Mouse (Mus musculus) hindbrain, embryonic 11.5 days (tissue): ENCODE results near the gene Gbgt1. TPM values are rescaled to one million over a fixed set of nuclear protein-coding genes. Genes with fewer than 3 reads are reported as not detected.
A peak's percentile ranks its signal among the peaks of the same experiment; 100 is the strongest.

Source experiments
- ATAC-seq: fragments of 200-750 bp; cut with Nextera tagmentation; 2 replicates; pipeline ENCODE4 v1.8.0; 2017; ENCODE audit warnings: mild to moderate bottlenecking, moderate TSS enrichment, moderate library complexity; ENCODE audit not compliant: low FRiP score
- DNase-seq: peaks from one replicate; pipeline ENCODE4 v3.0.0-alpha.2; 2015; ENCODE audit warnings: low spot score
- H3K27ac ChIP-seq: fragments of 300-500 bp; sonication (generic); 2 replicates; pipeline ENCODE4 v1.5.1; 2014; ENCODE audit warnings: mild to moderate bottlenecking, low read depth, low read length
- H3K27me3 ChIP-seq: fragments of 300-500 bp; sonication (generic); 2 replicates; pipeline ENCODE4 v1.6.1; 2014; ENCODE audit warnings: mild to moderate bottlenecking, low read length, moderate library complexity, mixed read lengths; ENCODE audit not compliant: control insufficient read depth, insufficient read depth
- H3K36me3 ChIP-seq: fragments of 300-500 bp; sonication (generic); 2 replicates; pipeline ENCODE4 v1.6.1; 2014; ENCODE audit warnings: mild to moderate bottlenecking, low read length, moderate library complexity, mixed read lengths; ENCODE audit not compliant: control insufficient read depth, insufficient read depth
- H3K4me1 ChIP-seq: fragments of 300-500 bp; sonication (generic); replicated peaks from 2 replicates; pipeline ENCODE4 v1.6.1; 2014; ENCODE audit warnings: low read length, mixed read lengths; ENCODE audit not compliant: control insufficient read depth, insufficient read depth
- H3K4me2 ChIP-seq: fragments of 300-500 bp; sonication (generic); replicated peaks from 2 replicates; pipeline ENCODE4 v1.6.1; 2014; ENCODE audit warnings: mild to moderate bottlenecking, low read depth, low read length
- H3K4me3 ChIP-seq: fragments of 300-500 bp; sonication (generic); 2 replicates; pipeline ENCODE4 v1.5.1; 2014; ENCODE audit warnings: low read depth, low read length
- H3K9ac ChIP-seq: fragments of 300-500 bp; sonication (generic); 2 replicates; pipeline ENCODE4 v1.6.1; 2014; ENCODE audit warnings: low read depth, low read length
- H3K9me3 ChIP-seq: fragments of 300-500 bp; sonication (generic); 2 replicates; pipeline ENCODE4 v1.6.1; 2016; ENCODE audit warnings: low read length; ENCODE audit not compliant: control insufficient read depth
- WGBS: fragments of 180-500 bp; shearing (Covaris S2); extraction: QIAGEN DNeasy Blood & Tissue Kit; methylation state at CpG from one replicate; pipeline ENCODE4 v1.1.7; 2014; 5-methylcytosine and 5-hydroxymethylcytosine counted together
- polyA plus RNA-seq: library from polyadenylated mRNA; unstranded; fragments of >200 nt; fragmentation: Nextera tagmentation; extraction: Ambion mirVana; gene quantifications from 2 replicates; pipeline ENCODE4 v1.2.1, GENCODE M21; 2014

Gene Gbgt1
- polyA plus RNA-seq, 1 experiment from 2014 or later: 1.1 TPM

GRCm38 (mm10) chr2:28522166-28522565 lies 25.5 kb downstream of the Gbgt1 start:
- no peak overlapping the region for H3K27ac ChIP-seq
- H3K9ac ChIP-seq: no peak overlapping the region
- WGBS: 90% methylated on average over 4 of the region's 4 CpGs
- H3K4me3 ChIP-seq: no peak overlapping the region
- no peak for DNase-seq
- peaks cover 19% of the 10 kb centered on the region for H3K4me1 ChIP-seq
- ATAC-seq: no peak
- H3K4me2 ChIP-seq: no peak overlapping the region
- H3K27me3 ChIP-seq: no peaks in the 10 kb centered on the region
- no peaks in the 10 kb centered on the region for H3K36me3 ChIP-seq
- H3K9me3 ChIP-seq: no peaks in the 10 kb centered on the region

DNA sequence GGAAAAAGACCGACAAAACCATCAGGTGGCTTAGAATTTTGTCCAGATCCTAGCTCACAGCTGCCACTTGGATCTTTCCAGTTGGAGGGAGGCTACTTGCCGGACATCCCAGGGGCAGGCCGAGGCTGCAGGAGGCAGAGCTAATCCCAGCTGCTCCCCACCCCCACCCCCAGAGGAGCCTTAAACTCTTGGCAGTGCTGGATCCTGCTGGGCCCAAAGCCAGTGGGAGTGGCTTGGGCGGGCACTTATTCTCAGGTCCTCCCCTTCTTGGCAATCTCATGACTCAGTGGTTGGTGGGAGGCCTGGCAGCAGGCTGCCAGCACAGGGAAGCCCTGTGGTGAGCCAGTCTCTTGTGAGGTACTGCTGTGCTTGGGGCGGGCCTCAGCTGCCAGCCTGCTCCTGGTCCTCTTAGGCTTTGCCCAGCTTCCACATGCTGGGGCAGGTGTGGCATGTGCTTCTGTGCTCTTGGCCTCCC lies 27.0 kb downstream of the Gbgt1 start:
- Histone ChIP-seq H3K36me3 (no peaks in the 10 kb centered on the region), H3K4me3 (no peak overlapping the region), H3K4me2 (no peak overlapping the region), H3K9me3 (no peaks in the 10 kb centered on the region), H3K9ac (no peak overlapping the region), H3K27ac (peak overlapping the region; percentile 92; the same call in 1 of the 2 replicates), H3K27me3 (no peaks in the 10 kb centered on the region), H3K4me1 (peaks cover 16% of the 10 kb centered on the region)
- 21% methylated on average over 5 of the region's 5 CpGs for WGBS
- ATAC-seq: no peak
- no peak for DNase-seq

DNA sequence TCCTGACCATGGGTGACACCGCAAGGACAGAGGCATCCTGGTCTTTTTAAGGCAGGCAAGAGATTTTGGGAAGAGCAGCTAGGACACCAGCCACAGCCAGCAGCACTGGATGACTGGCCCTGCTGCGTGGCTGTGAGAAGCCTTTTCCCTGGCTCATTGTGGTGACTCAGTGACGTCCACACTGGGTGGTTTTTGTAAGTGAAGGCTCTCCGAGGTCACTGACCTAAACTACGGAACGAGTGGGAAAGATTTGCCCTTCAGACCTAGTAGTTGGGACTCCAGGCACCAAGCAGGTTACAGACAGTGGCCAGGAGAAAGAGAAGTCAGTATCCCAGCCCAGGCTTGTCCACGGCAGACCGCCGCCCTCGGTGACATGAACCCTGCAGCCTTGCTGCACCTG lies 27.7 kb downstream of the Gbgt1 start:
- Histone ChIP-seq H3K4me2 (no peak overlapping the region), H3K27ac (peak overlapping the region; percentile 92), H3K9ac (no peak overlapping the region), H3K27me3 (no peaks in the 10 kb centered on the region), H3K36me3 (no peaks in the 10 kb centered on the region), H3K4me3 (no peak overlapping the region), H3K4me1 (peaks cover 16% of the 10 kb centered on the region), H3K9me3 (no peaks in the 10 kb centered on the region)
- ATAC-seq (no peak), DNase-seq (no peak)
- 78% methylated on average over 10 of the region's 10 CpGs for WGBS

DNA sequence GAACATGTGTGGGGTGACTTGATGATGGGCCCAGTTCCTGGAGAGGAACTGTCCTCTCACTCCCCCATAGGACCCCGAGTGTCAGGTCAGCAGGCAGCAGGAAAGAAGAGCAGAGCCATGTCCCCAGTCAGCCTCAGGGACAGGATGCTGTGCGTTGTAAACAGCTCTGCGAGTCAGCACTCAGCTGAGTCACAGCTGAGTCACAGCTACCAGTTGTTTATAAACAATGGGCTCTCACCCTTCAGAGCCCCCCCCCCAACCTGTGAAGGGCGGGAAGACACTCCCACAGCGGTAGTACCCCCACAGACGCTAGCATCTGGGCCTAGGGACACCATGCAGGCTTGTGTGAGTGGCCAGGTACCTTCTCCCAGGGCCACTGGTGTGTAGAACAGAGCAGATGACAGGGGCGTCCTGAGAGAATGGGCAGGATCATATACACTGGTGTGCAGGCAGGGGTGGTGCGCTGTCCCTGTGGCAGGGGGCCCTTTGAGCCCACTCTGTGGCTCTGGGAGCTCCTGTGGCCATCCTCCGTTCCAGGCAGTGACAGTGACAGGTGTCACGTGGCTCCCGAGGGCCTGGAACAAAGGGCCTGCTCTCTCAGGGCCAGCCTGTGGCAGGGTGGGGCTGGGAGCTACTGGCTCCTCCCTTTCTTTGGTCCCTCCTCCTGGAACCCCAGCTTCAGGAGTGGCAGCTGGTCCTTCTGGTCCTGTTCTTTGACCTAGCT lies 28.7 kb downstream of the Gbgt1 start:
- no peaks in the 10 kb centered on the region for H3K27me3 ChIP-seq
- H3K4me3 ChIP-seq: no peak overlapping the region
- WGBS: 4% methylated on average over 11 of the region's 11 CpGs
- H3K9ac ChIP-seq: peak overlapping the region; percentile 48
- peak overlapping the region; percentile 13 for H3K4me2 ChIP-seq
- peaks cover 15% of the 10 kb centered on the region for H3K4me1 ChIP-seq
- H3K9me3 ChIP-seq: no peaks in the 10 kb centered on the region
- ATAC-seq (peak; percentile 89), DNase-seq (peak; percentile 77)
- peak overlapping the region; percentile 92 for H3K27ac ChIP-seq
- H3K36me3 ChIP-seq: no peaks in the 10 kb centered on the region

DNA sequence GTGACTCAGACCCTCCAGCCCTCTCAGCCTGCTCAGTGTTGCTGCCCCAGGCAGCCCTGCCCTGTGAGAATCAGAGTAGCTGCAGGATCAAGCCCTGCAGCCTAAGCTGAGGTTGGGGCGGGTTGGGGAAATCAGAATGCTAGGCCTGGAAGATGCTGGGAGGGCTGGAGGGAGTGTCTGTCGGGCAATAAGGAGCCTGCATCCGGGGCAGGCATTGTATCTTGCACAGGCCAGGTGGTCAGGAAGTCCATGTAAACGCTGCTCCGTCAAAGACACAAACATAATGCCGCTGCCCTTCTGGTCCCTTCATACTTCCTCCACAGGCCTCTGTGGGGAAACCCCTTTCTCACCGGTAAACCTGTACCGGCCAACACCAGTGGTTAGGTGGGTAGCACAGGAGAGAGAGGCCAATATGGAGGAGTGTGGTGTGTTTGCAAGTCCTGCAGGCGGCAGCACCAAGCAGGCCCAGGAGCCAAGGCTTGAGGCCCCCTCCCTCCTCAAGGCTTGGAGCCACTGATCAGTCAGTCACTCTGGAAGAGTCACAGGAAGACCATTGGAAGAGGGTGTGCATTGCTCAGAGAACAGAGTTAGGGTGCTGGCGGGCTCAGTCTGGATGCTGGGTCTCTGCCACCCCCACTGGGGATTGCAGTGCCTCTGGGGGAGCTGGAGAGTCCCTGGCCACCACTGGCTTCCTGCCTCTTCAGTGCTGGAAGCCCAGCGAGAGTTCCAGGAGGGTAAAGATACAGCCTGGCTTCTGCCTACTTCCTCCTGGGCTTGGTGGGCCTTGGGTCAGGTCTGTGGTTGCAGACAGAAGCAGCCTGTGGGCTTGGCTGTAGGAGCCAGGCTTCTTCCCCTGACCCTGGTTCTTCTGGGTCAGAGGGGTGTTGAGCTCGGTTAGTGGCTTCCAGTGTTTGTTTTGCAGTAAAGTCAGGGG lies 29.5 kb downstream of the Gbgt1 start:
- no peak overlapping the region; the same call in 1 of the 2 replicates for H3K4me2 ChIP-seq
- peak overlapping the region; percentile 92 for H3K27ac ChIP-seq
- no peaks in the 10 kb centered on the region for H3K36me3 ChIP-seq
- H3K4me1 ChIP-seq: peaks cover 19% of the 10 kb centered on the region
- H3K4me3 ChIP-seq: no peak overlapping the region
- peak overlapping the region; percentile 40; the same call in 1 of the 2 replicates for H3K9ac ChIP-seq
- no peaks in the 10 kb centered on the region for H3K27me3 ChIP-seq
- H3K9me3 ChIP-seq: no peaks in the 10 kb centered on the region
- ATAC-seq (no peak), DNase-seq (no peak)
- WGBS: 40% methylated on average over 12 of the region's 12 CpGs

- H3K4me1 ChIP-seq: peaks cover 23% of the 10 kb centered on the region
- H3K4me2 ChIP-seq: no peak overlapping the region
- no peaks in the 10 kb centered on the region for H3K36me3 ChIP-seq
- DNase-seq (no peak), ATAC-seq (no peak)
- WGBS: 90% methylated on average over 20 of the region's 20 CpGs
- no peaks in the 10 kb centered on the region for H3K27me3 ChIP-seq
- H3K9ac ChIP-seq: no peak overlapping the region
- no peaks in the 10 kb centered on the region for H3K9me3 ChIP-seq
- no peak overlapping the region for H3K27ac ChIP-seq
- H3K4me3 ChIP-seq: no peak overlapping the region
These were observed 31.0 kb downstream of the Gbgt1 start for GRCm38 (mm10) chr2:28527436-28528353.

DNA sequence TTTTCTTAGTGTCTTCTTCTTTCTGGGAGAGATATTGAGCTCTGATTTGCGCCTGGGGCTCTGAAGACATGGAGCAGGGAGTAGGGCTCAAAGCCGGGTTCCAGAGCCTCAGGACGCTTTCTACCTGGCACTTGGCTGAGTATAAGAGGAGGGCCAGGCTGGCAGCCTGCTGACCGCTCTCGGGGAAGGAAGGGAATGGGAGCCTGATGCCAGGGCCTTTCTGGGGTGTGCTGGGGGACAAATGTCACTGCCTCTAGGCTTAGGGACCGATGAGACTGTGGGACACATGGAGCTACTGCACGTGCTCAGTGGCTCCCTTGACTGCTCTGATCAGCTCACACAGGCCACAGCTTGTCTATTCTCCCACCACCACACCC lies 31.7 kb downstream of the Gbgt1 start:
- H3K9me3 ChIP-seq: no peaks in the 10 kb centered on the region
- ATAC-seq (no peak), DNase-seq (no peak)
- H3K4me1 ChIP-seq: peaks cover 28% of the 10 kb centered on the region
- H3K27me3 ChIP-seq: no peaks in the 10 kb centered on the region
- no peak overlapping the region for H3K4me3 ChIP-seq
- 87% methylated on average over 7 of the region's 7 CpGs for WGBS
- H3K4me2 ChIP-seq: no peak overlapping the region
- no peak overlapping the region for H3K9ac ChIP-seq
- H3K36me3 ChIP-seq: no peaks in the 10 kb centered on the region
- no peak overlapping the region for H3K27ac ChIP-seq

GRCm38 (mm10) chr2:28529856-28530255 lies 33.2 kb downstream of the Gbgt1 start:
- no peak overlapping the region for H3K4me3 ChIP-seq
- 77% methylated on average over 4 of the region's 4 CpGs for WGBS
- H3K27me3 ChIP-seq: no peaks in the 10 kb centered on the region
- H3K27ac ChIP-seq: no peak overlapping the region
- H3K4me2 ChIP-seq: no peak overlapping the region
- peaks cover 35% of the 10 kb centered on the region for H3K4me1 ChIP-seq
- no peaks in the 10 kb centered on the region for H3K36me3 ChIP-seq
- H3K9ac ChIP-seq: no peak overlapping the region
- H3K9me3 ChIP-seq: no peaks in the 10 kb centered on the region
- ATAC-seq: no peak
- DNase-seq: no peak
